Mouse (Mus musculus) cerebellum, adult 18-20 months (tissue): Measurements from ENCODE around the gene Unc45a.

Source experiments
- DNase-seq, 2 experiments: peaks; one replicate each; pipeline ENCODE4 v3.0.0; 2021

Gene Unc45a

DNA sequence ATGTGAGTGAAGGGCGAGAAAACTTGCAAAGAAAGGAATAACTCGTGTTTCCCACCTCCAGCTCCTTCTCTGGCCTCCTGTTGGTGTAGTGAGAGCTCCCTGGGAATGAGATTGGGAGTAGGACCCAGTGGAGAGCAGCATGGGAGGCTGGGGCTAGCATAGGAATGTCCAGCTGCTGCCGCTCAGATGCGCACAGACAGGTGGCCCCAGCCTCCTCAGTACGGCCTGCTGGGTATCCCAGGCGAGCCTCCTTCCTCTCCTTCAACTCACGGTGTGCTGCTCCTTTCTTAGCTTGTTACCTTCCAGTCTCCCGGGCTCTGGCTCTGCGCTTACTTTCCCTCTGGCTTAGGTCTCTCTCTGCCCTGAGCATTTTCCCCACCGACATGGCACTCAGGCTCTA lies 60.8 kb downstream of the Unc45a start:
- no peak for DNase-seq

- DNase-seq, result no peak
These were observed 64.4 kb downstream of the Unc45a start for GRCm38 (mm10) chr7:80276374-80276773.
